Mouse (Mus musculus): ENCODE data around the gene Sp1. TPM values are rescaled to one million over a fixed set of nuclear protein-coding genes. Genes with fewer than 3 reads are reported as not detected.

Gene Sp1
- polyA plus RNA-seq, 1 experiment from 2014 or later: 9.0 TPM

DNA sequence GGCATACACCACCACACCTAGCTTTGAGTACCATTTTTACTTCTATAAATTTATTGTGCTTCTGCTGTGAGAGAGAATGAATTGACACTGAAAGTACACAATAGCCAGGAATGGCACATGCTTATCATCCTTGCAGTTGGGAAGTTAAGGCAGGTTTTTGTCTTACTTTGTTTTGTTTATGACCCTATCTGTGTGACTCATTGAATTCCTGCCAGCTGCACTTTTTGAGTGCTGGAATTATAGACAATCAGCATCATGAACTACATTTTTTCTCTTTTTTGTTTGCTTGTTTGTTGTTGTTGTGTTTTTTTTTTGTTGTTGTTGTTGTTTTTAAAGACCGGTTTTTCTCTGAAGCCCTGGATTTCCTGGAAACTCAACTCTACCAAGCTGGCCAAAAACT is 15.0 kb downstream of the Sp1 start:
- no peak for ATAC-seq
- no peaks in the 10 kb centered on the region for H3K4me1 ChIP-seq (replicated peaks)
- H3K4me3 ChIP-seq (replicated peaks): no peak overlapping the region
- H3K9me3 ChIP-seq: no peaks in the 10 kb centered on the region
- H3K4me2 ChIP-seq (replicated peaks): no peak overlapping the region
- WGBS: 39% methylated on average over 1 of the region's 1 CpGs
- no peaks in the 10 kb centered on the region for H3K27me3 ChIP-seq (replicated peaks)
- no peak overlapping the region for H3K9ac ChIP-seq
- peaks cover under 1% of the 10 kb centered on the region; the same call in 1 of the 2 replicates for H3K36me3 ChIP-seq
- no peak overlapping the region for H3K27ac ChIP-seq

DNA sequence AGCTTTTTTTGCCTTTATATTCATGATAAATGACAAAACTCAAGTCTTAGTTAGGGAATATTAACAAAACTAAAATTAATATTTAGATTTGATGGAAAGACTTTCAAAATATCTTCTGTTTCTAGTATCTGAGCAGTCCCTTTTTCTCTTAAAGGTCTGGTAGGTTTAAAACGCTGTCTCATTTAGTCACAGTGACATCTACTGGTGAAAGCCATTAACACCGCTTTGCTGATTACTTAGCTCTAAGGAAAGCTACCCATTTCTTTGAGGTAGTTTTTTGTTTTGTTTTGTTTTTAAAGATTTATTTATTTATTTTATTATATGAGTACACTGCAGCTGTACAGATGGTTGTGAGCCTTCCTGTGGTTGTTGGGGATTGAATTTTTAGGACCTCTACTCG is 15.5 kb downstream of the Sp1 start:
- Histone ChIP-seq H3K27ac (no peak overlapping the region), H3K4me1 (replicated peaks) (no peaks in the 10 kb centered on the region), H3K36me3 (peaks cover 5% of the 10 kb centered on the region; the same call in 1 of the 2 replicates), H3K27me3 (replicated peaks) (no peaks in the 10 kb centered on the region), H3K9ac (no peak overlapping the region), H3K9me3 (no peaks in the 10 kb centered on the region), H3K4me3 (replicated peaks) (no peak overlapping the region), H3K4me2 (replicated peaks) (no peak overlapping the region)
- no peak for ATAC-seq
- 54% methylated on average over 3 of the region's 3 CpGs for WGBS

DNA sequence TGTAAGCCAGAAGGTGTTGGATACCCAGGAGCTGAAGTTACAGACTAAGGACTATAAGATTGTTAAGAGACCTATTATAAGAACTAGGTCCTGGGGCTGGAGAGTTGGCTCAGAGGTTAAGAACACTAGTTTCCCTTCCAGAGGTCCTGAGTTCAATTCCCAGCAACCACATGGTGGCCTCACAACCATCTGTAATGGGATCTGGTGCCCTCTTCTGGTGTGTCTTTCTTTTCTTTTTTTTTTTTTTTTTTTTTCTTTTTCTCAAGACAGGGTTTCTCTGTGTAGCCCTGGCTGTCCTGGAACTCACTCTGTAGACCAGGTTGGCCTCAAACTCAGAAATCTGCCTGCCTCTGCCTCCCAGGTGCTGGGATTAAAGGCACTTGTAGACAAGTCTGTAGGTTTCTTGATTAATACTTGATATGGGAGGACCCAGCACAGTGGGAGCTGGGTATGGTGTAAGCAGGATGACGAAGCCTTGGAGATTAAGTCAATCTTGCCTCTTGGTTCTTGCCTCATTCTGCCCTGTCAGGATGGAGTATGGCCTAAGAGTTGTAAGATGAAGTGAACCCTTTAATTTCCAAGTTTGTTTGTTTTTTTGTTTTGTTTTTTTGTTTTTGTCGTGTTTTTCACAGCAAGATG is 17.8 kb downstream of the Sp1 start:
- peaks cover 15% of the 10 kb centered on the region; the same call in 1 of the 2 replicates for H3K36me3 ChIP-seq
- 96% methylated on average over 2 of the region's 2 CpGs for WGBS

DNA sequence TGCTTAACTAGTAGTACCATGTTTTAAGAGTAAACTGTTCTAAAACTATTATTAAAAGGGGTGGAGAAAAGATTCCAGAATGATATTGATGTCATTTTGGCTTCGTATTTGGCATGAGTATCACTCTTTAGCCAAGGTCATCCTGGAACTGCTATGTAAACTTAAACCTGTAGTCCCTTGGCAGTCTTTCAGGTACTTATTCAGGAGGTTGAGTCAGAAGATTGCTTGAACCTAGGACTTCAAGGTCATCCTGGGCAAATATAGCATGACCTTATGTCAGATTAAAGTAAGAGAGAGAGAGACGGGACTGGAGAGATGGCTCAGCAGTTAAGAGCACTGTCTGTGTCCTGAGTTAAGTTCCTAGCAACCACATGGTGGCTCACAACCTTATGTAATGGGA is 18.7 kb downstream of the Sp1 start:
- H3K4me1 ChIP-seq (replicated peaks): no peaks in the 10 kb centered on the region
- H3K4me2 ChIP-seq (replicated peaks): no peak overlapping the region
- WGBS: 79% methylated on average over 2 of the region's 2 CpGs
- H3K9me3 ChIP-seq: no peaks in the 10 kb centered on the region
- H3K36me3 ChIP-seq: peaks cover 21% of the 10 kb centered on the region
- ATAC-seq: no peak
- H3K27me3 ChIP-seq (replicated peaks): no peaks in the 10 kb centered on the region
- no peak overlapping the region for H3K9ac ChIP-seq
- H3K4me3 ChIP-seq (replicated peaks): no peak overlapping the region
- H3K27ac ChIP-seq: no peak overlapping the region

More for the DNA sequence above, 17.8 kb downstream of the Sp1 start:
- Histone ChIP-seq H3K9me3 (no peaks in the 10 kb centered on the region), H3K9ac (no peak overlapping the region), H3K4me1 (replicated peaks) (no peaks in the 10 kb centered on the region), H3K4me3 (replicated peaks) (no peak overlapping the region), H3K4me2 (replicated peaks) (no peak overlapping the region), H3K27ac (no peak overlapping the region), H3K27me3 (replicated peaks) (no peaks in the 10 kb centered on the region)
- ATAC-seq: no peak

DNA sequence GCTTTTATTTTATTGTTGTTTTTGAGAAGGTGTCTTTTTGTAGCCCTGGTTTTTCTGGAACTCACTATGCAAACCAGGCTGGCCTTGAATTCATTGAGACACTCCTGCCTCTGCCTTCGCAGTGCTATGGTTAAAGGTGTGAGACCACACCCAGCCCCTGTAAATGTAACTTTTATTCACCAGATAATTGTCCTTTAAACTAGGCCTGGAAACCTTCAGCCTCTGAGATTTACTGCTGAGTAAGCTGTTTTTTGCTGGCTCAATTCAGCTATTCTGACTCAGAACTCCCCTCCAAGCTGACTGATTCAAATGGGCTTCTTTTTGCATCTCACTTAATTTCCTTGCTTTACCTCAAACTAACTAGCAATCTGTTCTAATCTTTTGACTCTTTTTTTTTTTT is 21.0 kb downstream of the Sp1 start:
- Histone ChIP-seq H3K27me3 (replicated peaks) (no peaks in the 10 kb centered on the region), H3K9me3 (no peaks in the 10 kb centered on the region), H3K4me3 (replicated peaks) (no peak overlapping the region), H3K27ac (no peak overlapping the region), H3K36me3 (peaks cover 33% of the 10 kb centered on the region), H3K4me1 (replicated peaks) (no peaks in the 10 kb centered on the region), H3K4me2 (replicated peaks) (no peak overlapping the region), H3K9ac (no peak overlapping the region)
- WGBS: 91% methylated on average over 1 of the region's 1 CpGs
- no peak for ATAC-seq

DNA sequence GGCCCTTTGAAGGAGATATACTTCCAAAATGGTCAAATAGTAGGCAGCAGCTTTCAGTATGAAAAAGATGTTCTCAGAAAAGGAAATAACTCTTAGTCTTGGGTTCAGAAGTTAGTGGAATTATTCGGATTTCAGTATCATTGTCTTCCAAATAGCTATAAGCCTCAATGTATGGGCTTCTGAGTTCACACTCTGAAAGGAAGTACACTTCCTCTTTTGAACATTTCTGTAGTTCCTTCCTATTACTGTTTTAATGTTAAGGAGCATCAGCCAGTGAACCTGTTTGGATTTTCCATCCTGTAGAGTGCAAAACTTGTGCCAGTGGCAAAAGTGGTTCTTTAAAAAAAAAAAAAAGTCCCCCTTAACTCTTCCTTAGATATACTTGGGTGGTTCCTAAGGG is 26.1 kb downstream of the Sp1 start:
- H3K27ac ChIP-seq: no peak overlapping the region
- no peak overlapping the region for H3K9ac ChIP-seq
- H3K9me3 ChIP-seq: no peaks in the 10 kb centered on the region
- H3K4me3 ChIP-seq (replicated peaks): no peak overlapping the region
- H3K36me3 ChIP-seq: peaks cover 34% of the 10 kb centered on the region
- 88% methylated on average over 1 of the region's 1 CpGs for WGBS
- no peaks in the 10 kb centered on the region for H3K4me1 ChIP-seq (replicated peaks)
- H3K27me3 ChIP-seq (replicated peaks): no peaks in the 10 kb centered on the region
- no peak overlapping the region for H3K4me2 ChIP-seq (replicated peaks)
- no peak for ATAC-seq

DNA sequence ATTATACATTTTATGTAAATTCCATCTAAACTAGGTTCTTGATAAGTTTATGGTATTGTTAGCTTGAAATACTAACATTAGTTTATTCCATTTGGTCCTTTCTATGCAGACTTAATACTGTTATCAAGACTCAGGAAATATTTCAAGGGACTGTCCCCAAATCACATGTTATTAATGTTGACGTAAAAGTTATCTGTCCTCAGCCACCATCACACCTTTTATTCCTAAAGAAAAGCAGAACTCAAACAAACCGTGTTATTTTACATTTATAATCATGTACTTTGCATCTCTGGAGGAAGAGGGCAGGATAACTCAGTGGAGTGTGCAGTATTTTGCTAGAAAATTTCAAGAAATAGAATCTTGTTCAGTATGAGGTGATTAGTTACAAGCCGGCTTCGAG is 27.2 kb downstream of the Sp1 start:
- H3K27me3 ChIP-seq (replicated peaks): no peaks in the 10 kb centered on the region
- no peak overlapping the region for H3K4me3 ChIP-seq (replicated peaks)
- no peak for ATAC-seq
- no peaks in the 10 kb centered on the region for H3K9me3 ChIP-seq
- H3K4me2 ChIP-seq (replicated peaks): no peak overlapping the region
- H3K9ac ChIP-seq: no peak overlapping the region
- 94% methylated on average over 4 of the region's 4 CpGs for WGBS
- H3K4me1 ChIP-seq (replicated peaks): no peaks in the 10 kb centered on the region
- no peak overlapping the region for H3K27ac ChIP-seq
- peaks cover 30% of the 10 kb centered on the region for H3K36me3 ChIP-seq

DNA sequence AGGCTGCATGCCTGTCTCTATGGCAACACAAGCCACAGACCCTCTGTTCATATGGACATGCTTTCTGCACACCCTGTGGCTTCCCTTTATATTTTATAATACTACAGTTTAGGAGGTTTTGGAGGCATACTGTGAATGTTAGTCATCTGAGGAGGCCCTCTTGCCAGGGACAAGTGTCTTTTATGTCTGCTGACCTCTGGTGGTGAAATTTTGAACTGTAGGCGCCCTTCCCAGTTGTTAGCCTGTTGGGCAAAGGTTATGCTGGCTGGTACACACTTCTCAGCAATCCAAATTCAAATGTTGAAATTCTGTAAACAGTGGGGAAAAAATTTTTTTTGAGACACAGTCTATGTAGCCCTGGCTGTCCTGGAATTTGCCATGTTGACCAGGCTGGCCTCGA is 36.5 kb downstream of the Sp1 start:
- Histone ChIP-seq H3K27ac (no peak overlapping the region), H3K4me2 (replicated peaks) (no peak overlapping the region), H3K9me3 (no peaks in the 10 kb centered on the region), H3K4me3 (replicated peaks) (no peak overlapping the region), H3K9ac (no peak overlapping the region), H3K36me3 (no peaks in the 10 kb centered on the region), H3K27me3 (replicated peaks) (no peaks in the 10 kb centered on the region), H3K4me1 (replicated peaks) (0 out of 2 replicates have a peak, but pooled peaks cover 2% of the 10 kb centered on the region)
- peak; percentile 64; the same call in 1 of the 2 replicates for ATAC-seq
- WGBS: 45% methylated on average over 2 of the region's 2 CpGs

DNA sequence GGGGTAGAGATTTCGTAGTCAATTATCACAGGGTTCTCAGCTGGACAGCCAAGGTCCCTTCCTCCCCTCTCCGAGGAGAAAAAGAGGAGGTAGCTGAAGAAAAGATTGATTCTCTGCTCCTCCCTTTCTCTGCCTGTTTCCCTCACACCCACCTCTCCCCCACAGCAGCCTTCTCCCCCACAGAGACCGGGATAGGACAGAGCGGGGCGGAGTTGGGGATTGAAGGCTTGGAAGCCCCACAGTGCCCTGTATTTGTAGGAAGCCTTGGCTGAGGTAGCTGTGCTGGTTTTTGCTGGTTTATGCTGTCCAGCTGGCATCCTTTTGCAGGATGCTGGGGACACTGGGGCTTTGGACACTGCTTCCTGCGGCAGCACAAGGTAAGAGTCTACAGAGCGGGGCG is 39.2 kb downstream of the Sp1 start, which contains the start of gene Amhr2:
Gene Amhr2, plus strand, starts transcription at position 222 of the 400 bp plus-strand sequence.
- Histone ChIP-seq H3K36me3 (no peaks in the 10 kb centered on the region), H3K9ac (no peak within 1 kb of the TSS), H3K9me3 (no peaks in the 10 kb centered on the region), H3K27ac (no peak within 1 kb of the TSS), H3K27me3 (replicated peaks) (no peaks in the 10 kb centered on the region), H3K4me1 (replicated peaks) (0 out of 2 replicates have a peak, but pooled peaks cover 2% of the 10 kb centered on the region), H3K4me2 (replicated peaks) (no peak within 1 kb of the TSS), H3K4me3 (replicated peaks) (no peak within 1 kb of the TSS)
- ATAC-seq: no peak
- WGBS: 66% methylated on average over 8 of the region's 8 CpGs

DNA sequence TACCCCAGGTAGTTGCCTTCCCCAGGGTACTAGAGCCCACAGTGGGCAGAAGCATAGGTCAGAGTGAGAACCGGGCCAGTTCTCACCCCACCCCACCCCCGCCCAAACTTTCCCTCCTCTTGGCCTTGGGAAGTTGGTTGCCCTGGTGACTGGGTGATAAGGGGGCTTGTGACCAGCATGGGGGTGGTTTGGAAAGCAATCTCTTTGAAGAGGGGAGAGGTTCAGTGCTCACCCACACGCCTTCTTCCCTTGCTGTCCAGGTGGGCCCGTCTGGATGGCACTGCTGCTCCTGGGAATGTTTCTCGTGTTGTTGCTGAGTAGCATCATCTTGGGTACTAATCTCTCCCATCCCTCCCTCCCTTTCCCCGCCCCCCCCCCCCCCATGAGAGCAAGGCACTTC is 40.5 kb downstream of the Sp1 start:
- Histone ChIP-seq H3K36me3 (no peaks in the 10 kb centered on the region), H3K27ac (no peak overlapping the region), H3K9me3 (no peaks in the 10 kb centered on the region), H3K4me2 (replicated peaks) (no peak overlapping the region), H3K27me3 (replicated peaks) (no peaks in the 10 kb centered on the region), H3K4me1 (replicated peaks) (0 out of 2 replicates have a peak, but pooled peaks cover 2% of the 10 kb centered on the region), H3K9ac (no peak overlapping the region), H3K4me3 (replicated peaks) (no peak overlapping the region)
- 30% methylated on average over 5 of the region's 6 CpGs for WGBS
- no peak for ATAC-seq

DNA sequence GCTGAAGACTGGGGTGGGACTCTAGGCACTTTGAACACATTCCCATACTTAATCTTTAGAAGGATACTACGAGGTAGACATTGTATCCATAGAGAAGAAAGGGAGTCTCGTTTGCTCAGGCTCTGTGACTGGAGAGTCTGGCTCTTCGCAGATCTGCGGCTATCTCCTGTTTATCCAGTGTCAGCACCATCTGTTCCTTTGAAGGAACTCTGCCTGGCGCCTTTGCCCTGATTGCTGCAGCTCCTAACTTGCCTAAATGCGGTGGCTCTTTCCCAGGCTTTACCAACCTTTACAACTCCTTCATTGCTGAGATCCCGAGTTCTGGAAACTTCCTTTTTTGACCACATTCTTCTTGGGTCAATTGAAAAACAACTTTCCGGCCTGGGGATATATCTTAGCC is 43.4 kb downstream of the Sp1 start:
- Histone ChIP-seq H3K4me3 (replicated peaks) (no peak overlapping the region), H3K27me3 (replicated peaks) (no peaks in the 10 kb centered on the region), H3K27ac (no peak overlapping the region), H3K4me2 (replicated peaks) (no peak overlapping the region), H3K4me1 (replicated peaks) (no peaks in the 10 kb centered on the region), H3K36me3 (no peaks in the 10 kb centered on the region), H3K9ac (no peak overlapping the region), H3K9me3 (no peaks in the 10 kb centered on the region)
- no peak for ATAC-seq
- WGBS: 55% methylated on average over 8 of the region's 8 CpGs

DNA sequence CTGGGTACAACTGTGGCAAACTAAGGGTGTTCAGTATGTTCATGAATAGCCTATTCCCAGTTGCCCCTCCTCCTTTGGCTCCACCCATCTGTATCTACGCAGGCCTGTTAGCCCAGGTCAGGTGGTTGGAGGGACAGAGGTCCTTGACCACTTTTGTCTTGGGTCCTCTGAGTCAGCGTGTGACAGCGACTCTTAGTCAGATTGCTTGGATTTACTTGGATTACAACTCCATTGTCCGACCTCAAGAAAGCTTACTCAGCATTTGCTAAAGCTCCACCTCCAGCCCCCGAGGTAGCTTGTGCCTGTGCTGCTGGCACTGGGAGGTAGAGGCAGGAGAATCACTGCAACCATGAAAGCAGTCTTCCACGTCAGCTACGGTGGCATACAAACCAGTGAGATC is 45.0 kb downstream of the Sp1 start:
- WGBS: 33% methylated on average over 7 of the region's 7 CpGs
- 0 out of 2 replicates have a peak overlapping the region, but pooled peaks have one; percentile 0 for H3K4me2 ChIP-seq (replicated peaks)
- no peak overlapping the region for H3K4me3 ChIP-seq (replicated peaks)
- H3K4me1 ChIP-seq (replicated peaks): no peaks in the 10 kb centered on the region
- no peaks in the 10 kb centered on the region for H3K9me3 ChIP-seq
- no peaks in the 10 kb centered on the region for H3K36me3 ChIP-seq
- peak; percentile 76 for ATAC-seq
- H3K9ac ChIP-seq: no peak overlapping the region
- no peak overlapping the region for H3K27ac ChIP-seq
- H3K27me3 ChIP-seq (replicated peaks): no peaks in the 10 kb centered on the region

DNA sequence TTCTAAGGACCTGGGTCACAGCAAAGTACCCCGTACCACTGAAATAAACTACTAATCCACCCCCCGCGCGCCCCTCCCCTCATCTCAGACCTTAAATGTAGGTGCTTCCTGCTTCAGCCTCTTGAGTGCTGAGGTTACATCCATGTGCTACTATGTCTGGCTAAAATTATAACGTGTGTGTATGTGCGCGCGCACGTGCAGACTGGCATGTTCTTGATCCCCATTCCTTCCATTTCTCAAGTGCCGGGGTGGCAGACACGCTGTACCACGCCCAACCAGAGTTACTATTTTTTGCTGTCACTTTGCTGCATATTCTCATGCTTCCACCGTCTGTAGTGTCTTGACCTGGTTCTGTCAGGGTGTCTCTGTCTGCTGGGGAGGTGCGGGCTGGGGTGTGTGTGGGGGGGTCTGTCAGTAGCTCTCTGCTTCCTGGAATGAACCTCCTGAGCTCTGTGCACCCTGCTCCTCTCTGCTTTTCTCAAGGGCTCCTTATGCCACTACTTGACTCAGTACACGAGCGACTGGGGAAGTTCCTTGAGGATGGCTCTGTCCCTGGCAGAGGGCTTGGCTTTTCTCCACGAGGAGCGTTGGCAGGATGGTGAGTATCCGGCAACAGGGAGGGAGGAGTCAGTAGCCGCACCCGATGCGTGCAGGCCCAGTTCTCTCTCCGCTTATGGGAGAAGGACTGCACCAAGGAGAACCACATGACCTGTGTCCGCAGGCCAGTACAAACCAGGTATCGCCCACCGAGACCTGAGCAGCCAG is 45.9 kb downstream of the Sp1 start:
- no peaks in the 10 kb centered on the region for H3K27me3 ChIP-seq (replicated peaks)
- no peak overlapping the region for H3K4me3 ChIP-seq (replicated peaks)
- H3K4me1 ChIP-seq (replicated peaks): no peaks in the 10 kb centered on the region
- ATAC-seq: no peak
- no peaks in the 10 kb centered on the region for H3K9me3 ChIP-seq
- H3K9ac ChIP-seq: no peak overlapping the region
- H3K4me2 ChIP-seq (replicated peaks): no peak overlapping the region
- H3K36me3 ChIP-seq: no peaks in the 10 kb centered on the region
- H3K27ac ChIP-seq: no peak overlapping the region
- WGBS: 76% methylated on average over 26 of the region's 26 CpGs
